Mouse (Mus musculus): ENCODE measurements at regions not wholly inside any gene's neighbourhood (a gene's known extent, or its start where the extent isn't known, plus 50 kb on each side); places are given as distances from the start of the nearest gene placed in this dataset.
"Not testable (repeated sequence)": the region's sequence is repeated elsewhere in the genome, so short reads cannot be mapped to it uniquely, and the experiment has no call there.

GRCm38 (mm10) chr10:15757503-15757902 is 1039.5 kb upstream of the Gje1 start:
- Histone ChIP-seq H3K4me2 (no peak overlapping the region), H3K27ac (no peak overlapping the region), H3K36me3 (no peaks in the 10 kb centered on the region), H3K27me3 (no peaks in the 10 kb centered on the region), H3K9ac (no peak overlapping the region), H3K9me3 (no peaks in the 10 kb centered on the region), H3K4me3 (no peak overlapping the region), H3K4me1 (0 out of 2 replicates have a peak, but pooled peaks cover 3% of the 10 kb centered on the region)
- WGBS: 38% methylated on average over 1 of the region's 1 CpGs
- ATAC-seq (ENCODE audit: borderline replicate concordance, extremely low read depth, low FRiP score, low TSS enrichment): no peak

GRCm38 (mm10) chr10:15746866-15747265 is 1028.9 kb upstream of the Gje1 start:
- H3K36me3 ChIP-seq: no peaks in the 10 kb centered on the region
- WGBS: 45% methylated on average over 1 of the region's 1 CpGs
- no peaks in the 10 kb centered on the region for H3K27me3 ChIP-seq
- no peak overlapping the region for H3K9ac ChIP-seq
- no peak overlapping the region for H3K4me2 ChIP-seq
- H3K4me1 ChIP-seq: no peaks in the 10 kb centered on the region
- H3K27ac ChIP-seq: no peak overlapping the region
- ATAC-seq (ENCODE audit: borderline replicate concordance, extremely low read depth, low FRiP score, low TSS enrichment): no peak
- no peak overlapping the region for H3K4me3 ChIP-seq
- H3K9me3 ChIP-seq: no peaks in the 10 kb centered on the region

- 65% methylated on average over 3 of the region's 3 CpGs for WGBS
- Histone ChIP-seq H3K4me1 (no peaks in the 10 kb centered on the region), H3K4me2 (no peak overlapping the region), H3K9me3 (no peaks in the 10 kb centered on the region), H3K36me3 (no peaks in the 10 kb centered on the region), H3K27me3 (no peaks in the 10 kb centered on the region), H3K9ac (no peak overlapping the region), H3K27ac (no peak overlapping the region), H3K4me3 (no peak overlapping the region)
- no peak for ATAC-seq (ENCODE audit: borderline replicate concordance, extremely low read depth, low FRiP score, low TSS enrichment)
Observed at GRCm38 (mm10) chr10:15738630-15739029, 1020.6 kb upstream of the Gje1 start.

GRCm38 (mm10) chr10:15731318-15731717 is 1013.3 kb upstream of the Gje1 start:
- Histone ChIP-seq H3K36me3 (no peaks in the 10 kb centered on the region), H3K4me1 (no peaks in the 10 kb centered on the region), H3K27me3 (no peaks in the 10 kb centered on the region), H3K27ac (no peak overlapping the region), H3K9me3 (no peaks in the 10 kb centered on the region), H3K9ac (no peak overlapping the region), H3K4me2 (no peak overlapping the region), H3K4me3 (no peak overlapping the region)
- 70% methylated on average over 1 of the region's 1 CpGs for WGBS
- ATAC-seq (ENCODE audit: borderline replicate concordance, extremely low read depth, low FRiP score, low TSS enrichment): no peak

GRCm38 (mm10) chr10:15697946-15698345 is 979.9 kb upstream of the Gje1 start:
- no peak overlapping the region for H3K4me2 ChIP-seq
- no peaks in the 10 kb centered on the region for H3K4me1 ChIP-seq
- H3K9ac ChIP-seq: no peak overlapping the region
- H3K4me3 ChIP-seq: no peak overlapping the region
- no peaks in the 10 kb centered on the region for H3K9me3 ChIP-seq
- H3K27ac ChIP-seq: no peak overlapping the region
- no peaks in the 10 kb centered on the region for H3K27me3 ChIP-seq
- ATAC-seq (ENCODE audit: borderline replicate concordance, extremely low read depth, low FRiP score, low TSS enrichment): no peak
- WGBS: 79% methylated on average over 2 of the region's 2 CpGs
- H3K36me3 ChIP-seq: no peaks in the 10 kb centered on the region

- H3K36me3 ChIP-seq: no peaks in the 10 kb centered on the region
- no peaks in the 10 kb centered on the region for H3K27me3 ChIP-seq
- no peak overlapping the region for H3K4me2 ChIP-seq
- WGBS: 52% methylated on average over 1 of the region's 1 CpGs
- no peak for ATAC-seq (ENCODE audit: borderline replicate concordance, extremely low read depth, low FRiP score, low TSS enrichment)
- H3K9ac ChIP-seq: no peak overlapping the region
- no peaks in the 10 kb centered on the region for H3K9me3 ChIP-seq
- H3K27ac ChIP-seq: no peak overlapping the region
- no peak overlapping the region for H3K4me3 ChIP-seq
- H3K4me1 ChIP-seq: no peaks in the 10 kb centered on the region
Observed at GRCm38 (mm10) chr10:15697050-15697449, 979.0 kb upstream of the Gje1 start.

GRCm38 (mm10) chr10:15671638-15672037 is 953.6 kb upstream of the Gje1 start:
- not testable (repeated sequence) for H3K4me2 ChIP-seq; H3K4me3 ChIP-seq; H3K36me3 ChIP-seq; H3K9ac ChIP-seq; H3K9me3 ChIP-seq; H3K27me3 ChIP-seq; H3K4me1 ChIP-seq; H3K27ac ChIP-seq; ATAC-seq (ENCODE audit: borderline replicate concordance, extremely low read depth, low FRiP score, low TSS enrichment)
- WGBS: 83% methylated on average over 1 of the region's 1 CpGs

Measured in lung, embryonic 15.5 days (tissue).